Mouse (Mus musculus) embryonic facial prominence, embryonic 15.5 days (tissue): Measurements from ENCODE around the gene Scyl1. TPM values are rescaled to one million over a fixed set of nuclear protein-coding genes. Genes with fewer than 3 reads are reported as not detected.

Experiments used
- ATAC-seq: fragments of 200-750 bp; cut with Nextera tagmentation; 2 replicates; pipeline ENCODE4 v1.8.0; 2017; ENCODE audit warnings: low read depth, moderate TSS enrichment; ENCODE audit not compliant: insufficient number of reproducible peaks, low FRiP score, low TSS enrichment
- H3K27ac ChIP-seq: fragments of 300-500 bp; sonication (generic); replicated peaks from 2 replicates; pipeline ENCODE4 v1.5.1; 2015; ENCODE audit warnings: mild to moderate bottlenecking, inconsistent platforms
- H3K27me3 ChIP-seq: fragments of 300-500 bp; sonication (generic); 2 replicates; pipeline ENCODE4 v1.6.1; 2015; ENCODE audit warnings: inconsistent platforms
- H3K36me3 ChIP-seq: fragments of 300-500 bp; sonication (generic); 2 replicates; pipeline ENCODE4 v1.6.1; 2015; ENCODE audit warnings: mild to moderate bottlenecking, inconsistent platforms
- H3K4me1 ChIP-seq: fragments of 300-500 bp; sonication (generic); 2 replicates; pipeline ENCODE4 v1.6.1; 2015; ENCODE audit warnings: inconsistent platforms
- H3K4me2 ChIP-seq: fragments of 300-500 bp; sonication (generic); replicated peaks from 2 replicates; pipeline ENCODE4 v1.6.1; 2015; ENCODE audit warnings: mild to moderate bottlenecking, inconsistent platforms
- H3K4me3 ChIP-seq: fragments of 300-500 bp; sonication (generic); replicated peaks from 2 replicates; pipeline ENCODE4 v1.5.1; 2015; ENCODE audit warnings: mild to moderate bottlenecking, inconsistent platforms
- H3K9ac ChIP-seq: fragments of 300-500 bp; sonication (generic); 2 replicates; pipeline ENCODE4 v1.6.1; 2015; ENCODE audit warnings: inconsistent platforms
- H3K9me3 ChIP-seq: fragments of 300-500 bp; sonication (generic); replicated peaks from 2 replicates; pipeline ENCODE4 v1.6.1; 2016; ENCODE audit warnings: inconsistent platforms
- WGBS: fragments of 180-500 bp; shearing (Covaris S2); methylation state at CpG from one replicate; pipeline ENCODE4 v1.1.7; 2015; 5-methylcytosine and 5-hydroxymethylcytosine counted together
- polyA plus RNA-seq: library from polyadenylated mRNA; unstranded; fragments of >200 nt; fragmentation: Nextera tagmentation; extraction: Ambion mirVana; gene quantifications from 2 replicates; pipeline ENCODE4 v1.2.1, GENCODE M21; 2015

Gene Scyl1
- polyA plus RNA-seq, 1 experiment from 2014 or later, result 81.8 TPM

GRCm38 (mm10) chr19:5802011-5802786 lies 31.0 kb upstream of the Scyl1 start:
- Histone ChIP-seq H3K9ac (peak overlapping the region; percentile 93), H3K27ac (peak overlapping the region; percentile 100), H3K27me3 (no peaks in the 10 kb centered on the region), H3K36me3 (peaks cover 17% of the 10 kb centered on the region; the same call in 1 of the 2 replicates), H3K9me3 (no peaks in the 10 kb centered on the region), H3K4me1 (peaks cover 38% of the 10 kb centered on the region), H3K4me2 (peak overlapping the region; percentile 87), H3K4me3 (peak overlapping the region; percentile 73)
- ATAC-seq, result peak; percentile 63; the same call in 1 of the 2 replicates
- WGBS, result under 1% methylated on average over 25 of the region's 25 CpGs

- Histone ChIP-seq H3K27me3 (no peaks in the 10 kb centered on the region), H3K4me3 (peak overlapping the region; percentile 73), H3K27ac (peak overlapping the region; percentile 100), H3K4me1 (peaks cover 39% of the 10 kb centered on the region), H3K9ac (peak overlapping the region; percentile 93), H3K9me3 (no peaks in the 10 kb centered on the region), H3K36me3 (peaks cover 24% of the 10 kb centered on the region), H3K4me2 (peak overlapping the region; percentile 87)
- WGBS, result 3% methylated on average over 3 of the region's 3 CpGs
- ATAC-seq, result no peak
Observed at GRCm38 (mm10) chr19:5801432-5801964, 30.3 kb upstream of the Scyl1 start.

GRCm38 (mm10) chr19:5800632-5801431 lies 29.6 kb upstream of the Scyl1 start:
- peak overlapping the region; percentile 85 for H3K27ac ChIP-seq
- no peaks in the 10 kb centered on the region for H3K27me3 ChIP-seq
- peaks cover 31% of the 10 kb centered on the region for H3K36me3 ChIP-seq
- ATAC-seq, result no peak
- peak overlapping the region; percentile 93 for H3K9ac ChIP-seq
- peaks cover 40% of the 10 kb centered on the region for H3K4me1 ChIP-seq
- H3K4me3 ChIP-seq, result peak overlapping the region; percentile 73
- H3K4me2 ChIP-seq, result peak overlapping the region; percentile 87
- no peaks in the 10 kb centered on the region for H3K9me3 ChIP-seq
- WGBS, result 0% methylated on average over 19 of the region's 19 CpGs

- peak overlapping the region; percentile 73 for H3K4me3 ChIP-seq
- ATAC-seq, result no peak
- H3K9me3 ChIP-seq, result no peaks in the 10 kb centered on the region
- peaks cover 41% of the 10 kb centered on the region for H3K4me1 ChIP-seq
- 2% methylated on average over 2 of the region's 2 CpGs for WGBS
- peak overlapping the region; percentile 93 for H3K9ac ChIP-seq
- H3K27ac ChIP-seq, result peak overlapping the region; percentile 85
- no peaks in the 10 kb centered on the region for H3K27me3 ChIP-seq
- peaks cover 37% of the 10 kb centered on the region for H3K36me3 ChIP-seq
- H3K4me2 ChIP-seq, result peak overlapping the region; percentile 87
Observed at GRCm38 (mm10) chr19:5800350-5800631, 29.1 kb upstream of the Scyl1 start.

GRCm38 (mm10) chr19:5799566-5800349 lies 28.5 kb upstream of the Scyl1 start:
- Histone ChIP-seq H3K9ac (peak overlapping the region; percentile 93), H3K4me1 (peaks cover 41% of the 10 kb centered on the region), H3K4me3 (peak overlapping the region; percentile 73), H3K36me3 (peaks cover 41% of the 10 kb centered on the region), H3K4me2 (peak overlapping the region; percentile 87), H3K9me3 (no peaks in the 10 kb centered on the region), H3K27me3 (no peaks in the 10 kb centered on the region), H3K27ac (peak overlapping the region; percentile 85)
- under 1% methylated on average over 10 of the region's 10 CpGs for WGBS
- no peak for ATAC-seq

GRCm38 (mm10) chr19:5798700-5799479 lies 27.7 kb upstream of the Scyl1 start:
- H3K9me3 ChIP-seq, result no peaks in the 10 kb centered on the region
- WGBS, result 0% methylated on average over 7 of the region's 7 CpGs
- H3K27me3 ChIP-seq, result no peaks in the 10 kb centered on the region
- ATAC-seq, result no peak
- H3K4me1 ChIP-seq, result peaks cover 37% of the 10 kb centered on the region
- H3K27ac ChIP-seq, result peak overlapping the region; percentile 55; the same call in 1 of the 2 replicates
- peak overlapping the region; percentile 73 for H3K4me3 ChIP-seq
- peak overlapping the region; percentile 62 for H3K9ac ChIP-seq
- H3K36me3 ChIP-seq, result peaks cover 42% of the 10 kb centered on the region
- H3K4me2 ChIP-seq, result peak overlapping the region; percentile 87

- ATAC-seq, result no peak
- Histone ChIP-seq H3K36me3 (peaks cover 42% of the 10 kb centered on the region), H3K27me3 (no peaks in the 10 kb centered on the region), H3K9me3 (no peaks in the 10 kb centered on the region), H3K9ac (peak overlapping the region; percentile 33), H3K27ac (peak overlapping the region; percentile 35), H3K4me1 (peaks cover 32% of the 10 kb centered on the region), H3K4me2 (peak overlapping the region; percentile 87), H3K4me3 (peak overlapping the region; percentile 73)
- WGBS, result 7% methylated on average over 7 of the region's 7 CpGs
Observed at GRCm38 (mm10) chr19:5797381-5798111, 26.3 kb upstream of the Scyl1 start.

GRCm38 (mm10) chr19:5796573-5797111 lies 25.4 kb upstream of the Scyl1 start:
- H3K4me3 ChIP-seq, result peak overlapping the region; percentile 73
- peaks cover 32% of the 10 kb centered on the region for H3K4me1 ChIP-seq
- peak overlapping the region; percentile 35 for H3K27ac ChIP-seq
- H3K9ac ChIP-seq, result peak overlapping the region; percentile 33
- H3K4me2 ChIP-seq, result peak overlapping the region; percentile 87
- no peak for ATAC-seq
- H3K36me3 ChIP-seq, result peaks cover 42% of the 10 kb centered on the region
- H3K9me3 ChIP-seq, result no peaks in the 10 kb centered on the region
- 38% methylated on average over 7 of the region's 7 CpGs for WGBS
- H3K27me3 ChIP-seq, result no peaks in the 10 kb centered on the region

- no peaks in the 10 kb centered on the region for H3K27me3 ChIP-seq
- peak overlapping the region; percentile 87 for H3K4me2 ChIP-seq
- WGBS, result 53% methylated on average over 11 of the region's 11 CpGs
- peaks cover 32% of the 10 kb centered on the region for H3K4me1 ChIP-seq
- H3K4me3 ChIP-seq, result peak overlapping the region; percentile 73
- H3K27ac ChIP-seq, result peak overlapping the region; percentile 35
- H3K36me3 ChIP-seq, result peaks cover 42% of the 10 kb centered on the region
- no peaks in the 10 kb centered on the region for H3K9me3 ChIP-seq
- ATAC-seq, result no peak
- peak overlapping the region; percentile 33 for H3K9ac ChIP-seq
Observed at GRCm38 (mm10) chr19:5795668-5796572, 24.7 kb upstream of the Scyl1 start.
